Mouse (Mus musculus) right cerebral cortex, postnatal 10 days (tissue): Measurements from ENCODE around the gene Ccdc28b.

ENCODE experiments used
- DNase-seq, 2 experiments: peaks; one replicate each; pipeline ENCODE4 v3.0.0; 2021; ENCODE audit warnings: low spot score in 2 of 2

Ccdc28b gene

DNA sequence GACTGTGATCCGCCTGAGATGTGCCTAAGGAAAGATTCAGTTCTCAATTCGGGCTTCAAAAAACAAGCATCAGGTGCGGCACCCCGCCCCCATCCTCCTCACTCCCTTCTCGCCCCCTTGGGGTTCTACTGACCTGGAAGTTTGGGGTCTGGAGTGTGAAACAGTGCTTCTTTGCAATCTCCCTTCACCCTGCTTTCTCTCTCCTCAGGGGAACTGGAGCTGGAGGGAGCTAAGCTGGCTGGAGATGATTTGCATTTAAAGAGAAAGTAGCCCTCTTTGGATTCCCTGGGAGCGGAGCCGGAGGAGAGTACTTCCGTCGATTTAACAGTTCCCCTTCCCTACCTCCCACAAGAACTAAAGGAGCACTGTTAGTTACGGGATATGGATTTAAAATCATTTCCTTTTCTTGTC, at the start of gene Ccdc28b:
Gene Ccdc28b (minus strand): TSS at position 267 of the 411 bp plus-strand sequence.
- peak; percentile 71 to 77 for DNase-seq

DNA sequence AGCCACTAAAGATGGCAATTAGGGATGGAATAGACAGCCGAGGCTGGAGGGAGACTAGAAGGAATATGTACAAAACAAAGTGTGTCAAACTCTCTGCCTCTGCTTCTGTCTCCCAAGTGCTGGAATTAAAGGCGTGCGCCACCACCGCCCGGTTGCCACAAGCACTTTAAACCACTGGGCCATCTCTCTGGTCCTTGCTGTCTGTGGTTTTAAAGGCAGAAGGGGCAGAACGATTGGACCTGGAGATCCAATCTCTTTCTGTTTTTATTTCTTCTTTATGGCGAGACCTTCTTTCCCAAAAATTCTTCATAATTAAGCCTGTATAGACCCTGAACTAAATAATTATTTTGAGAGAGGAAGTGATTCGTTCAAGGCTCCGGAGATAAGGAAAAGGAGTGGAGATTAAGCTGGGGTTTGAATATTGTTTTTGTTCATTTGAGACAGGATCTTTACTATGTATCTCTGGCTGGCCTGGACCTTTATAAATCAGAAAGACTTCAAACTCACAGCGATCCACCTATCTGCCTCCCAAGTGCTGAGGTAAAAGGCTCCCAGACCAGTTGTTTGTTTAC, 49.2 kb upstream of the Ccdc28b start:
- no peak for DNase-seq

DNA sequence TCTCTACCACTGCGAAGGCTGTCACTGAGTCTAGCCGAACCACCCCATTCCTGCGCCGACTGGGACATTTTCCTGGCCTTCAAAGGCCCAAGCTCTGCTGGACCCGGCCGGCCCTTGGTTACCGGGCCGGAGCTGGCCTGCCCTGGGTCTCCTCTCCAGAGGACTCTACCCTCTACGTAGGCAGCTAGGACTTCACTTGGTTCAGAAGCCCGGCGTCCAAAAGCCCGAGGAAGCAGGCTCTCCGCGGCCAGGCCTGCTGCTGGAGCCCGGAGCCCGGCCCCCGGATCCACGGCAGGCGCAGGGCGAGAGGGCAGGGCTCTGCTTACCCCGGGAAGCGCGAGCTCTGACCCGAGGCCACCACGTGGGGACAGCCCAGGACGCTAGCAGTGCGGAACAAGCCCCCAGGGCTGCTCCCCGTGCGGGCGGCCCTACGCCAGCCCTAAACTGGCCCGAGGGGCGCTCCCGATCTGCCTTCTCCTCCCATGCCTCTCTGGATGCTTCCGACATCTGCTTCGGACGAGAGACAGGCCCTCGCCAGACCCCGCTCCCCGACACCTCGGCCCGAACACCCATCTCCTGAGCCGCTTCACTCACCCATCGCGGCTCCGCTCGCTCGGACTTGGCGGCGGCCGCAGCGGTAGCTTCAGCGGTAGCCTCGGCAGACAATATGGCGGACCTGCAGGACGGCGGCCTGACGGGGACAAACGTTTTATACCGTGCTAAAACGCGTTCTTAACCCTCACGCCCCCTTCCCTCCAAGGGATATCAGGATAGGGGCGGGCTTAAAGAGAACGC, 48.5 kb upstream of the Ccdc28b start, which contains the start of gene Kpna6:
Gene Kpna6 (minus strand): TSS at position 685 of the 795 bp plus-strand sequence.
- DNase-seq: peak; percentile 95

DNA sequence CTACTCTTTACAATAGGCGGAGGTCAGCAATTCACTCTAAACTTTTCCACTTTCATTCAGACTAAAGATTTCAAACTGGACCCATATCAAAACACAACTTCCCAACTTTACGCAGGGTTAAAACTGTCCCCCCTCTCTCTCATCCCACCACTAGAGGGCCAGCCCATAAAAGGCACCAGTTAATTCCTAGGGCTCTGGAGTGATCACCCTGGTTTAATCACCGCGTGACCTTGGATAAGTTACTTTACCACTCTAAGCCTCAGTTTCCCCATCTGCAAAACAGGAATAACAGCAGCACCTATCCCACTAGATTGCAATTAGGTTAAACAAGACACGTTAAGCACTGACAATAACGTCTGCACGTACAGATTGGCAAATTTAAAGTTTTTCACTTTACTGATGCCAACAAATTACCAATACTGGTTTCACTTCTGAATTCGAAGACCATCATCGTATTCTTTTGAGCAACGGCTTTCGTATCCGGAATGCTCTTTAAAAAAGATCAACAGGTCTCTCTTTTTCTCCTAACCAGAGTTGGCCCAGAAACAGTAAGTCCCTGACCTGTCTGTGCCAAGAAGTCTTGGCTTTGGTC, 47.8 kb upstream of the Ccdc28b start:
- DNase-seq: peak in 1 of 2 experiments; percentile 69

DNA sequence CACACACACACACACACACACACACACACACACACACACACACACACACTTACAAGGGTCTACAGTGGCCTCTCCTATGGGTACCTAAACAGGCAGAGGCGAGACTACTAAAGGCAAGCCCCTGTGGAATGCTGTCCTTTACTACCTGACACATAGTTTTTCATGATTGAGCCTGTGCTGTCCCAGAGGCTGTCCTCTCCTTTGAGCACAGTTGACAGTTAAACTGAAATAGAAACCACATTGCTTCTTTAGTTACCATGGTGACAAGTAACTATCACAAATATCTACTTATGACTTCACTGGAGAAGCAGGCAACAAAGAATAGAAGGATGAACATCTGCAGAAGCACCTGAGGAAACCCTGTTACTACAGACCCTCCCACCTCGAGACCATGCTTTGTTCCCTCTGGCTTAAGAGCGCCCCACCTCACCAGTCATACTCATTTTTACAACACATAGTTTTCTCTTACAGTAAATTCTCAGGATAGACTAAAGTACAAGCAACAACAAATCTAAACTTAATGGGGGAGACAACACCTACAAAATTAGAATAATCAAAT, 38.6 kb upstream of the Ccdc28b start:
- DNase-seq: no peak

DNA sequence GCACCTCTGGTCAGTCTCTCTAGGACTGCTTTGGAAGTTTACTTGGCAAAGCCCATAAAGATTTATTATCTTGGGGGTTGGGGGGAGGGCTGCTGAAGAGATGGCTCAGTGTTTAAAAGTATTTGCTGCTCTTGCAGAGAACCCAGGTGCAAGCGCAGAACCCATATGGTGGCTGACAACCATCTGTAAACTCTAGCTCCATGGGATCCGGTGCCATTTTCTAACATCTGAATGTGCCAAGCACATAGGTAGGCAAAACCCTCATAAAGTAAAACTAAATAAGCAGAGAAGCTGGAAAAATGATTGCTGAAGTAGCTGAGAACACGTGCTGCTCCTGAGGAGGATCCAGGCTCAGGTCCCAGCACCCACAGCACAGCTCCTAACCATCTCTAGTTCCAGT, 37.8 kb upstream of the Ccdc28b start:
- DNase-seq: no peak

DNA sequence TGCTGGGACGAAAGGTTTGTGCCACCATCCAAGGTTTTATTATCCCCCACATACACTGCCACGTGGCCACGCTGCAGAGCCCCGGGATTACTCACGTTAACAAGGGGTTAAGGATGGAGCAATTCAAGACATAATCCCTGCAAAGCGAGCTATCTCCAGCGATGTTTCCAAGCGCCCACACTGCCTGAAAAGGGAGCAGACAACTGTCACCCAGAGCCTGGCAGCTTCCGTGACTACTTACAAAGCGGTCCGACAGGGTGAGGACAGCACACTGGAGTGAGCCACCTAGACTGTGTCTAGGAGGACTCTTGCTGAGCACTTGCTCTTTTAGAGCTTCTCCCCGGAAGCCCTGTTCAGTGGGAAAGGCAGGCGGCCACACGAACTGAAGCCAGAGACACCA, 31.0 kb upstream of the Ccdc28b start:
- DNase-seq: no peak

DNA sequence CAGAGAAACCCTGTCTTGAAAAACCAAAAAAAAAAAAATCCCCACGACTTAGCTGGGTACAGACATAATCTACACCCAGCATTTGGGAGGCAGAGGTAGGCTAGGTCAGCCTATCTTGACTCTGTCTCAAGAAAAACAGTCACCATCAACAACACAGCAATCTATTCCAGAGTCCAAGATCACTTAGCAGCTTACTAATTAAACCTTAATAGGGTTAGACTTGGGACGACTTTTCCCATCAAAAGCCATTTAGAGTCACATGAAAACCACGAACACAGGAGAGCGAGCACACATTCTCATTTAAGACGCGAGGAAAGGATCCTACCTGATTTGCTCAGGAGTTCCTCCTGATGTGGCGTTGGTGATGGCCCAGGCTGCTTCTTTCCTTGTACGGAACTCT, 26.6 kb upstream of the Ccdc28b start:
- DNase-seq: no peak

DNA sequence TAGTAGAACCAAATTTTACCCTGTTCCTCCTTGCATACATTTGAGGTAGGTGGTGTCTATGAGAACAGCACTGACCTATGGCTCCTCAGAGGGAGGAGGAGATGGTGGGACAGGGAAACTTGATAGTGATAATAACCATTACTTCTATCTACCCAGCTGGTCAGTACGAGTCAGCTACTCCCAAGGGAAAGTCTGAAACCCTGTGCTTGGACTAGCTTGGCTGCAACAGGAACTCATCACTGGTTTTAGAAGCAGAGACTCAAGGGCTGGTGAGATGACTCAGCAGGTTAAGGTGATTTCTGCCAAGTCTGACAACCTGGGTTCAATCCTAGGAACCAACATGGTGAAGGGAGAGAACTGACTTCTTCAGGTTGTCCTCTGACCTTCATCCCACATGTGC, 24.9 kb upstream of the Ccdc28b start:
- DNase-seq: no peak

DNA sequence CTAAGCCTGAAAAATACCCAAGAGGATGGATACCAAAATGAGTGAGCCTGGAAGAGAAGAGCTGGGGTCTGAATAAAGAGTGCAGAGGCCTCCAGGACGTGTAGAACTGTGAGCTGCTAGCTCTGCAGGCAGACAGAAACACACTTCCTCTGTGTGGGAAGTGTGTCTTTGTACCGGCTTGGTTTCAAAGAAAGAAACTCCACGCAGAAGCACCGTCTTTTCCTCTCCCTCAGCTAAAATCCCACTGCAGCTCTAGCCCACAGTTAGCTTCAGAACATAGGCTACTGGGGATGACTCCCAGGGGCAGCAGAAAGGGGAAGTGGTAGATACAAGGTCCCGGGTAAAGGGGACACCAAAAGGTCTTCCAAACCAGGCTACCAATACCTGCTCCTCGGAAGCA, 21.5 kb upstream of the Ccdc28b start:
- no peak for DNase-seq

DNA sequence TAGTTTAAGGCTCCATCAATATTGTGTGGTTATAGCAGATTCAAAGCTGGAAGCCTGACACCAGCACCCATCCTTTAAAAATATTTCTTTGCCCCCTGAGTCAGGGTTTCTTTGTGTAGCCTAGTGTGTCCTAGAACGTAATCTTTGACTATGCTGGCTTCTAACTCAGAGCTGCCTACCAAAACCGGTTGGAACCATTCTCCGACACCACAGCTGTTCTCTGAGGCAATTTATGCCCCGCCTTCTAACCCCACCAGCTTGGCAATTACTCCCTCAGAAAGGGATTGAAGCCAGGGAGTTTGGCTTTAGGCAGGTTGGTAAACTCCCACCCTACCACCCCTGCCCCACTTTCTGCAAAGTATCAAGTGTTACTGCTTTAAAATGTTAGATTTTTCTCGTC, 18.0 kb upstream of the Ccdc28b start:
- DNase-seq: no peak

DNA sequence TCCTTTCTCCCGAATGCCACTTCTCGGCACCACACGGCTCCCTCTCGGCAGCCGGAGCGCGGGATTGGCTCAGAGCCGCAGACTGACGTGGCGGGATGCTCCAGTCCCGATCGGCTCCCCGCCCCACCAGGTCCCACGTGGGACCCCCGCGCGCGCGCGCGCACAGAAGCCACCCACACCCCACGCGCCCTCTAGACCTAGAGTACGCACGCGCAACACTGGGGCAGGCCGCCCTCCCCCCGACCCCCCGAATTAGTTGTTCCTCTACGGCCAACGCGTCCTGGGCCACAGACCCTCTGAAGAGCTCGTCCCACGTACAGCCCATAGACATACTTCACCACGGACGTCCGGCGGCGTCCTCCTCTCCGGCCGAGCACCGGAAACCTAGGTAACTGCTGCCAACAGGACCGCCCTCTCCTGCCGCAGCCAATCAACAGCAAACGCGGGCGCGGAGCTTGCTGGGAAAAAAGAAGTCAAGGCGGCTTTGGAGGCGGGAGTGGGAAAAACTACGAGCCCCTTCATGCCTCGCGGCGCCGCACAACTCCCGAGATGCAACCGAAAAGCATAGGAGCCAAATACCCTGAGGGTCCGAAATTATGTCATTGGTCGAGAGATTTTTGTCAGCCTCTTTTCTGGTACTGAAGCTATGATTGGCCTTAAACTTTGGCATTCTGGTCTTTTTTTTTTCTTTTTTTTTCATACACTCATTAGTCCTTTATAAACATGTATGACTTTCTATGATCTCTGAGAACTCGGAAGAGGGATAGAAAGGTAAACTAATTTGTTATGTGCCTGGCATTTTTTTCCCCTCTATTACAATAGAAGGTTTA, 17.1 kb upstream of the Ccdc28b start, which contains the start of gene Txlna:
Gene Txlna (minus strand): TSS at position 428 of the 830 bp plus-strand sequence.
- peak; percentile 98 to 99 for DNase-seq

DNA sequence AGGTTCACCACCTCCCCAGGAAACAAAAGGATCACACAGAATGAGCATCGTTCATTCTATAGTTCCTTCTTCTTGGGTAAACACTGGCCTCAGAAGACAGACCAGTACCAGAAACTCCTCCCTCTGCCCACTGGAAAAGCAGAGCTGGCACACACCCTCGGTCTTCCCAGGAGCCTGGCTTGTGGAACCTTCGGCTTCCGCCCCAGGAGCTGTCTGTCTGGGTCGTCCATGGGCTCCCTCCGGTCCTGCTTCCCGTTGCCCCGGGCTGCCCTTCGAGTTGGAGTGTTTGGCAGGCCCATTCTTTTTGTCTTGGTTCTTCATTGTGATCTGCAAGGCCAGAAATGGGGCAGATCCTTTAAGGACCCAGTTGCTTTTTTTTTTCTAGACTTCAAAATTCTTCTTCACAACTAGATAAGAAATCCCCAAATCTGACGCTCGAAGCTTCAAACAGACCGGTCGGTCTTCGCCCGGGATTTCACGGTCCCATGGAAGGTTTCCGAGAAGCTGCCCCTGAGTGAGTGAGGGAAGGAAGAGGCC, 16.4 kb upstream of the Ccdc28b start:
- DNase-seq: peak in 1 of 2 experiments; percentile 60

DNA sequence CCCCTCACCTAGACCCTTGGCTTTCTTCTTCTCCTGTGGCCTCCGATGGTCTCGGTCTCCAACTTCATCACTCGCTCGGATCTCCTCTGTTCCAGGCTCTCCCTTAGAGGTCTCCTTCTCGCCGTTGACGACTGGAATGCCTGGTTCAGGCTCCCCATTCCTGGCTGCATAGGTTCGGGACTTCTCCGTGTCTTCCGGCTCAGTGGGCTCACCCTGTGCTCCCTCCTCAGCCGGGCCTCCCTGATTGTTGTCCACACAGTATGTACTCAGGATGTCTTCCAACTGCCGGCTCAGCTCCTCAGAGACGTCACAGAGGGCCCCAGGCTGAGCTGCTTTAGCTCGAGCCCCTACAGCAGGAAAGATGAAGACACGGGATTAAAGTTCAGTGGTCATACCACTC, 15.5 kb upstream of the Ccdc28b start:
- no peak for DNase-seq

DNA sequence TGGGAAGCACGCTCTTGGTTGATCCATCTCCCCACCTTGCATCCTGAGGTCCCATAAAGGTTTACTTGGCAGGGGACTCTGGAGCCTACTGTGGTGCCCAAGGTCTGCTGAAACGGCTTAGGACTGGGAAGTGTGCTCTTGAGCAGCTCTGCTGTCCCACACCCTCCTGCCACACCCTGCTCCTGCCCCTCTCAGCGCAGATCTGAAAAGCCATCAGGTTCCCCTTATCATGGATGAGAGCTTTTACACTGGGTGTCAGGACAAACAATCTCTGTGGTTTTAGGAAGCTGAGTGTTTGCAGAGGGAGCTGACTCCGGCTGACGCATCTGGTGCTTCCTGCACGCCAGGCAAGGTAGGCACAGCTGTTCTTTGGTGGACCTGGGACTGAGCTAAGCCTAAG, 10.1 kb upstream of the Ccdc28b start:
- DNase-seq: no peak

DNA sequence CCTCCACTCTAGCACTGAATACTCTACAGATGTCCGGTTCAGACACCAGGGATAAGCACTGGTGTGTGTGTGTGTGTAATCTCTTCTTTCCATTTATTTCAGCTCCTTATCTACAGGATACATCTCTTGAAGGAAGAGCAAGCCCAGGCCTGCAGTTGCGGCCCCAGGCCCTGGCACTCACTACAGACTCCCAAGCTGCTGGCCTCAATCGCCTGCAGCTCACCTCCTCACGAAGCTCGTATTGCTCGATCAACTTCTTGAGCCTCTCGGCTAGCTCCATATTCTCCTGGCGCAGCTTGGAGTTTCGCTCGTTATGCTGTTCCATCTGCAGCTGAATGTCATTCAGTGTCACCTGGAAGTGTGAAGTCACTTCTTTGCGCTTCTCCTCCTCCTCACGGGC, 8.1 kb upstream of the Ccdc28b start:
- no peak for DNase-seq

DNA sequence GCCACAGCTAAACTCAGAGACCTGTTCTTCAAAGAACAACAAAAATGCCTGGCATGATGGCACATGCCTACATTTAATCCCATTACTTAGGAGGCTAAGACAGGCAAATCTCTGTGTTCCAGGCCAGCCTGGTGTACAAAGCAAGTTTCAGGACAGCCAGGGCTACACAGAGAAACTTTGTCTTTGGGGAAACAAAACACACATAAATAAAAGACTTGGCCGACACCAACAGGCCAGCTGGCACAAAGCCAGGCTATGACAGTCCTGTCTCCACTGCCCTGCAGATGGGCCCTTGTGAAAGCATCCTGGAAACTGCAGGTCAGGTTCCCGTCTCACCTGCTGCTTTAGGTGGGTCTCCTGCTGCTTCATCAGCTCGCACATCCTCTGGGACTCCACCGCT, 7.2 kb upstream of the Ccdc28b start:
- peak in 1 of 2 experiments; percentile 59 for DNase-seq

DNA sequence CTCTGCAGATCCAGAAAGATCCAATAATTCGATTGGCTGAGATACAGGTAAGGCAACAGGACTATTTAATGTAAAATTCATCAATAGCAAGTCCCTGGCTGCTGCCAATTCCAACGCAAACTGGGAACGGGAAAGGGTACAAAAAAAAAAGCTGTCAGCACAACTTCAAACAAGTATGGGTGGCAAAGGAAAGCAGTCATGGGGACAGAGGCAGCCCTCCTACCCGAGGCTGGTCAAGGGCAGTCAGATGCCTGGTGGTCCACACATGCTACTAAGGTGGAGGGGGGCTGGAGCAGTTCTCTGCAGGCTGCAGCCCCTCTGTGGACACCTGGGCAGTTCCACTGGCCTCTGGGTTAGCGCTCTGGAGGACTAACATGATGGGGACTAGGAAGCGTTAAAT, 2.3 kb upstream of the Ccdc28b start:
- no peak for DNase-seq

DNA sequence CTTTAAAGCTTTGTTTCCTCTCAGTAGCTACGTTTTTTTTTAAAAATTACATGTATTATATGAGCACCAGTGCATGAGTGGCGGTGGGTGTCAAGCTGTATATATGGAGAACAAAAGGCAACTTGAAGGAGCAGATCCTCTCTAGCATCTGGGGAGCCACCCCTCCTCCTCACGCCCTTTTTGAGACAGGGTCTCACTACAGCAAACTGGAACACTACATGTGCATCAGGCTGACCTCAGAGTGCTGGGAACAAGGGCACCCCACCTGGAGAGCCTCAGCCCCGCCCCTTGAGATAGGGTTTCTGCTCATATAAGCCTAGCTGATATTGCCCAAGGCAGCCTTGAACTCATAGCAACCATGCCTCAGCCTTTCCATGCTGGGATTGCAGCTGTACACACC, 1.7 kb upstream of the Ccdc28b start:
- DNase-seq: peak in 1 of 2 experiments; percentile 44

DNA sequence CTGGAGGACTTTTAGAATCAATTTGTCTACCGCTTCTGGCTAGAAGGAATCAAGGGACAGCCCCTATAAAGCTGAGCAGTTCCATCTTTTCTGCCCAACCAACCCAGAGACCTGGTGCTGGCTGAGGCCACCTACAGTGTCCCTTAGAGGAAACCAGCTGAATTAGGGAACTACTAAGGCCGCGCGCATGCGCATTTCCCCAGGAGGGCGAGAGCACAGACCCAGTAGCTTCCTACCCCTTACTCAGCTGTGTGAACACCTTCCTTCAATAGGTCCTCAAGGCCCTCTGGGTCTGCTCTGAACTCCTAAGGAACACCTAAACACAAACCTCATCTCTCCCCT, 1.3 kb upstream of the Ccdc28b start:
- peak; percentile 80 to 82 for DNase-seq

DNA sequence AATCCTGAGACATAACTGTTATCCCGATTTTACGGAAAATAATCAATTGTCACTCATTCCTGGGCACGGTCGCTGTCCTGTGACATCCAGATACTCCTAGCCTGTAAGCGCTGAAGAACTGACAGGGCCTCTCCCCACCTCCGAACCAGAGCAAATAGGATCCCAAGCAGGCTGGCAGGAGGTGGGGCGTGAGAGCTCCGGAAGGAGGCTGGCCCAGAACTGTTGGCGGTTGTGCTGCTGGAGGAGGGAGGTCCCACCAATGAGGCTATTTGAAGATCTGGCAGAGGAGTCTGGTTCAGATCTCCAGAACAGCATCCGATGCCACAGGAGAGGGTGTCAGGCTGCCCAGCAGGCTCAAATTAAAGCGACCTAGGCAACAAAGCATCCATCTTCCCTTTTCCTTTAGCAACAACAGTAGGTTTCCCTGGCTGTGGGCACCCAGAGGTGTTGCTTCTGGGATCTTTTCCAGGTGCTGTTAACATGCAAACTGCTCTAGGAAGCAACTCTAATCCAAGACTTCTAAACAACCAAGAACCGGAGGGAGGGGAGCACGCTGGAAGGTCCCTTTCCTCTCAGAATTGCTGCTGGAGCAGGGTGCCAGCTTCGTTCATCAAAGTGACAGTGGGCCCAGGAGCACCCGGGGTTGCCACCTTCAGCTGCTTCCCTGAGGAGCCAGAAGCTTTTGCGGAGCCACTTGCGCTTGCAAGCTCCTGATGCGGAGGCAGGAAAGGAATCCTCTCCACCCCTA, 708 bp upstream of the Ccdc28b start:
- DNase-seq: peak; percentile 95 to 97
